Mouse (Mus musculus): Measurements from ENCODE around the gene H2-K1.

DNA sequence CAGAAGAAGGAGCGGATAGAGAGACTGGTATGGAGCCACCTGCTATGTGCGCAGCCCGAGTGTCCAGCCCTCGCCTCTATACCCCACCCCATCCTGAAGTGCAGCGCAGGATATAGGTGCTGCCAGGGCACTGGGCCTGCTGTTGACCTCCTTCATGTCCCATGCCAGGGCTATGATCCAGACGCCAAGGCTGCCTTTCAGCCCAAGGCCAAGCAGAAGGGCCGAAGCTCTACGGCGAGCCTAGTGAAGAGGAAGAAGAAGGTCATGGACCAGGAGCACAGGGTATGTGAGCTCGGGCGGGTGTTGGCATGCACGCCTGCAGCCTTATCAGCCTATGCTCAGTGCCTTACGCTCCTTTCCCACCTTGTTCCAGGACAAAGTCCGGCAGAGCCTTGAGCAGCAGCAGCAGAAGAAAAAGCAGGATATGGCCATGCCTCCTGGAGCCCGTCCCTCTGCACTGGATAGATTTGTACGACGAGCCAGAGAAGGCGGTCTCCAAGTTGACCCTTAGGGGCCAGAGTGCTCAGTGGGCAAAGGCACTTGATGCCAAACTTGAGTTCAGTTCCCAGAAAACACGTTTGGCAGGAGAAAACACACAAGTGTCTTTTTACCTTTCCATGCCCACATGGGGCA lies 51.1 kb downstream of the H2-K1 start:
- TF ChIP-seq TAL1 (IDR thresholded peaks at IDR 0.05; ENCODE audit: low read length) (no peak), GATA1 (IDR thresholded peaks at IDR 0.05; ENCODE audit: low read length) (no peak)

Measured in erythroblast, embryonic 14.5 days (primary cell).